Mouse (Mus musculus) liver, embryonic 15.5 days (tissue): ENCODE measurements around the gene Stx16. TPM values are rescaled to one million over a fixed set of nuclear protein-coding genes. Genes with fewer than 3 reads are reported as not detected.

Source experiments
- ATAC-seq: fragments of 200-750 bp; cut with Nextera tagmentation; 2 replicates; pipeline ENCODE4 v1.8.0; 2017; ENCODE audit warnings: moderate number of reproducible peaks, mild to moderate bottlenecking, moderate library complexity; ENCODE audit not compliant: insufficient read depth
- H3K27ac ChIP-seq: fragments of 300-500 bp; sonication (generic); replicated peaks from 2 replicates; pipeline ENCODE4 v1.5.1; 2015; ENCODE audit warnings: mild to moderate bottlenecking, inconsistent platforms
- H3K27me3 ChIP-seq: fragments of 300-500 bp; sonication (generic); 2 replicates; pipeline ENCODE4 v1.6.1; 2015; ENCODE audit warnings: mild to moderate bottlenecking, inconsistent platforms
- H3K36me3 ChIP-seq: fragments of 300-500 bp; sonication (generic); replicated peaks from 2 replicates; pipeline ENCODE4 v1.6.1; 2015; ENCODE audit warnings: moderate library complexity, mild to moderate bottlenecking, inconsistent platforms
- H3K4me1 ChIP-seq: fragments of 300-500 bp; sonication (generic); replicated peaks from 2 replicates; pipeline ENCODE4 v1.6.1; 2015; ENCODE audit warnings: inconsistent platforms
- H3K4me2 ChIP-seq: fragments of 300-500 bp; sonication (generic); 2 replicates; pipeline ENCODE4 v1.6.1; 2015; ENCODE audit warnings: moderate library complexity, mild to moderate bottlenecking, inconsistent platforms
- H3K4me3 ChIP-seq: fragments of 300-500 bp; sonication (generic); replicated peaks from 2 replicates; pipeline ENCODE4 v1.5.1; 2015; ENCODE audit warnings: mild to moderate bottlenecking, inconsistent platforms
- H3K9ac ChIP-seq: fragments of 300-500 bp; sonication (generic); 2 replicates; pipeline ENCODE4 v1.6.1; 2015; ENCODE audit warnings: moderate library complexity, mild to moderate bottlenecking, inconsistent platforms
- H3K9me3 ChIP-seq: fragments of 300-500 bp; sonication (generic); replicated peaks from 2 replicates; pipeline ENCODE4 v1.6.1; 2016; ENCODE audit warnings: inconsistent platforms
- WGBS: fragments of 180-500 bp; shearing (Covaris S2); methylation state at CpG from one replicate; pipeline ENCODE4 v1.1.7; 2015; ENCODE audit warnings: mixed read lengths; ENCODE audit not compliant: insufficient replicate concordance; 5-methylcytosine and 5-hydroxymethylcytosine counted together
- polyA plus RNA-seq: library from polyadenylated mRNA; unstranded; fragments of >200 nt; fragmentation: Nextera tagmentation; extraction: Ambion mirVana; gene quantifications from 2 replicates; pipeline ENCODE4 v1.2.1, GENCODE M21; 2015

Stx16 gene
- 2.7 and 3.1 TPM in 2 replicates for polyA plus RNA-seq

DNA sequence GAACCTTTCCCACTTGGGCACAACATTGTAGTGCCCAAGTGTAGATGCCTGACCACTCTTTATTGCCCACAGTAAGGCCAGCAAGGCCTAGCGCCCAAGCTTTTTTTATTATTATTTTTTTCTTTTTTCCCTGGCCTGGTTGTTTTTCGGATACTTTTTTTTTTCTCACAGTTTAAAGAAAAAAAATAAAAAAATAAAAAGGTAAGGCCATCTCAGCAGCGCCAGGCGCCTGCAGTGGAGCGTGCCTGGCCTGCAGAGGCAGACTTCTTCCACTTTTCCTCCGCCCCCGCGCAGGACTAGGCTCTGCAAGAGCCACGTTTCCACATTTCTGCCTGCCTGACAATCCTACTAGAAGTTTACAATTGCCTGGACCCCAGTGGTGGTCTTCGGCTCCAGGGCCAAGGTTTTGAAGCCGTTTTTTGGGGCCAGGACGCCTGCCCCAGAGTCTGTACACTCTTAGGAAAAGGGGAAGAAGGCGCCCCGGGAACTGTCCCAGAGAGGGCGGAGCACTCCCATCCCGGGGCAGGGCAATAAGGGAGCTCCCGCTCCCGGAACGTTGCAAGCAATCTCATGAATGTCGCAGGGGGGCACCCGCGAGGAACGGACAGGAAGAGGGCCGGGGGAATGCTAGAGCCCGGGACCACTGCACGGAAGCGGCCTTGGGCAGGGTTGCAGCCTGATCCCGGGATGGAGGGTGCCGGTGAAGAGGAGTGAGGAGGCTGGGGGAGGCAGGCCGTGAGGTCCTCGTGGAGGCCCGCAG, at the start of gene Stx16:
Gene Stx16, plus strand, starts transcription at position 636 of the 760 bp plus-strand sequence.
- Histone ChIP-seq H3K4me3 (peak within 1 kb of the TSS; percentile 85), H3K27ac (peak within 1 kb of the TSS; percentile 83), H3K9me3 (no peaks in the 10 kb centered on the region), H3K9ac (peak within 1 kb of the TSS; percentile 82), H3K4me1 (peaks cover 42% of the 10 kb centered on the region), H3K36me3 (no peaks in the 10 kb centered on the region), H3K27me3 (peaks cover 6% of the 10 kb centered on the region), H3K4me2 (peak within 1 kb of the TSS; percentile 90)
- peak; percentile 92 for ATAC-seq
- 2% methylated on average over 32 of the region's 32 CpGs for WGBS

- no peak overlapping the region for H3K9ac ChIP-seq
- no peaks in the 10 kb centered on the region for H3K9me3 ChIP-seq
- 56% methylated on average over 4 of the region's 4 CpGs for WGBS
- peaks cover under 1% of the 10 kb centered on the region; the same call in 1 of the 2 replicates for H3K4me1 ChIP-seq
- H3K4me2 ChIP-seq, result no peak overlapping the region
- no peak for ATAC-seq
- H3K27me3 ChIP-seq, result no peaks in the 10 kb centered on the region
- H3K4me3 ChIP-seq, result no peak overlapping the region
- H3K36me3 ChIP-seq, result no peaks in the 10 kb centered on the region
- no peak overlapping the region for H3K27ac ChIP-seq
These were observed 49.7 kb upstream of the Stx16 start for GRCm38 (mm10) chr2:174026406-174026805.

DNA sequence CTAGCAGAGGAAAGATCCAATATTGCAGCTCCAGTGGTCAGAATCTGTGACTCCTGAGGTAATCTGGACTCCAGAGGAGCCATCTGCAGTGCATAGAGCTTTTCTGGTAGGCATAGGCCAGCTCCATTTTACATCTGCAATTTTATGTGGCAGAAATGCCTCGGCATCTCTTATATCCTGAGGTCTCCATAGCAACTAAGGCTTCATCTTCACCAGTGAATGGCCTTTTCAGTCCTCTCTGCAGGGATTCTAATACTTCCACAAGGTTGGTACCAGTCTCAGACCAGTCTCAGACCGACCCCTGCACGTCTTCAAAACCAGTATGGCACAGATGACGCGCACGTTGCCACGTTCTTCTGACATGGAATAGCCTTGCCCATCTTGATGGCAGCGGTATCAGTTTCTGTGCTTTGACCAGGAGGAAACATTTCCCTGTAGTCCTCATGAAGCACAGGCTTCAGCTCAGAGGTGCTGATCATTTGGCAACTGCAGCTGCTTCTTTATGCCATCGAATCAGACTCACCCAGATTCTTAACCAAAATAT, 42.8 kb upstream of the Stx16 start:
- no peak overlapping the region for H3K9ac ChIP-seq
- H3K4me3 ChIP-seq, result no peak overlapping the region
- no peak overlapping the region for H3K27ac ChIP-seq
- H3K36me3 ChIP-seq, result no peaks in the 10 kb centered on the region
- ATAC-seq, result no peak
- H3K27me3 ChIP-seq, result no peaks in the 10 kb centered on the region
- H3K4me2 ChIP-seq, result no peak overlapping the region
- H3K9me3 ChIP-seq, result no peaks in the 10 kb centered on the region
- WGBS, result 69% methylated on average over 9 of the region's 9 CpGs
- H3K4me1 ChIP-seq, result no peaks in the 10 kb centered on the region

DNA sequence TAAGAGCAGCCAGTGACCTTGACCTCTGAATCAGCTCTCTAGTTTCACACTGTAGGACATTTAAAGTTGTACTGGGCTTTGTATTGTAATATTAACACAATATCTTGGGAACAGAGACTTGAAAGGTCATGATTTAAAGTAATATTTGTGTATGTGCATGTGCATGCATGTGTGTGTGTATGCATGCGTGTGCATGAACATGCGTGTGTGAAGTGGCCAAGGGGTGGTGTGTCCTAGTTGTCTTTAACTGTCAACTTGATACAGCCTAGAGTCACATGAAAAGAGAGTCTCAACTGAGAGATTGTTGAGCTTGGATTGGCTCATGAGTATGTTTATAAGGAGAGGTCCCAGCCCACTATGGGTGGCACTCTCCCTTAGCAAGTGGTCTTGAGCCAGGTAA, 28.5 kb upstream of the Stx16 start:
- ATAC-seq, result no peak
- WGBS, result 93% methylated on average over 2 of the region's 2 CpGs
- H3K4me1 ChIP-seq, result no peaks in the 10 kb centered on the region
- H3K36me3 ChIP-seq, result no peaks in the 10 kb centered on the region
- H3K4me3 ChIP-seq, result no peak overlapping the region
- no peak overlapping the region for H3K27ac ChIP-seq
- H3K9ac ChIP-seq, result no peak overlapping the region
- H3K9me3 ChIP-seq, result no peaks in the 10 kb centered on the region
- no peak overlapping the region for H3K4me2 ChIP-seq
- no peaks in the 10 kb centered on the region for H3K27me3 ChIP-seq

- H3K36me3 ChIP-seq, result no peaks in the 10 kb centered on the region
- no peak overlapping the region for H3K4me3 ChIP-seq
- 24% methylated on average over 4 of the region's 4 CpGs for WGBS
- H3K9ac ChIP-seq, result no peak overlapping the region
- no peak overlapping the region for H3K4me2 ChIP-seq
- no peaks in the 10 kb centered on the region for H3K27me3 ChIP-seq
- no peaks in the 10 kb centered on the region for H3K4me1 ChIP-seq
- no peak; the same call in 1 of the 2 replicates for ATAC-seq
- H3K27ac ChIP-seq, result no peak overlapping the region
- H3K9me3 ChIP-seq, result no peaks in the 10 kb centered on the region
These were observed 26.4 kb upstream of the Stx16 start for GRCm38 (mm10) chr2:174049481-174050338.

DNA sequence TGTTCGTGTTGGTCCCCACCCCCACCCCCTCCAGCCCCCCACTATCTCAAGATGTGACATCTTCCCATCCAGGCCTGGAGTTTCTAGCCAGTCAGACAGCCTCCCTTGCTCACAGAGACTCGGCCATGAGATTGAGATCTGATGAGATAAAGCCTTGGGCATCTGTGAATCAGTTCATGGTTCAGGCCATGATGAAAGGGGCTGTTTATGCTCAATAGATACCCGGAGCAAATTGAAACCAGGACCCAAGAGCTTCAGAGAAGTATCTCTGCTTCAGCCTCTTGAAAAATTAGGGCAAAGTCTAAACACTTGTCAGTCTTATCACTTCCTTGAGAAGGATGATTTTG, 25.8 kb upstream of the Stx16 start:
- Histone ChIP-seq H3K4me3 (no peak overlapping the region), H3K27me3 (no peaks in the 10 kb centered on the region), H3K27ac (no peak overlapping the region), H3K4me2 (no peak overlapping the region), H3K9ac (no peak overlapping the region), H3K4me1 (no peaks in the 10 kb centered on the region), H3K9me3 (no peaks in the 10 kb centered on the region), H3K36me3 (no peaks in the 10 kb centered on the region)
- WGBS, result 10% methylated on average over 3 of the region's 3 CpGs
- ATAC-seq, result no peak

DNA sequence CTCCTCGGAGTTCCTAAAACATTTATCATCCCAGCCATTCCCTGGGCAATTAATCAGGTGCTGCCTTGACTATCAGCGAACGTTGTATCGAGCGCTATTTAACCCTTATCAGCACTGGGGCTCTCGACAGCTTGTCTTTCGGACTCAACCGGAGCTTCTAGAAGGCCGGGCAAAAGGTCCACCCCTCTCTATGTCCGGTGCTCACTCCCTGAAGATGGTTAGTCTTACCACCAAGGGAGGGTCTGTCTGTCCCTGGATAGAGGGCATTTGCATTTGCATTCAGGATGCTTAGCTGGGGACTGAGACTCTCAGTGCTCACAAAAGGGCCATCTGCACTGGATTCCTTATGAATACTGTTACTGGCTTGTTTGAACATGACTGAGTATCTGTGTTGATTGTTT, 25.0 kb upstream of the Stx16 start:
- no peak for ATAC-seq
- H3K9ac ChIP-seq, result no peak overlapping the region
- H3K4me3 ChIP-seq, result no peak overlapping the region
- H3K27me3 ChIP-seq, result no peaks in the 10 kb centered on the region
- H3K9me3 ChIP-seq, result no peaks in the 10 kb centered on the region
- no peaks in the 10 kb centered on the region for H3K4me1 ChIP-seq
- no peak overlapping the region for H3K4me2 ChIP-seq
- no peaks in the 10 kb centered on the region for H3K36me3 ChIP-seq
- H3K27ac ChIP-seq, result no peak overlapping the region
- 21% methylated on average over 10 of the region's 10 CpGs for WGBS

- H3K9ac ChIP-seq, result no peak overlapping the region
- no peak overlapping the region for H3K27ac ChIP-seq
- no peaks in the 10 kb centered on the region for H3K9me3 ChIP-seq
- no peak for ATAC-seq
- no peak overlapping the region for H3K4me3 ChIP-seq
- H3K4me1 ChIP-seq, result no peaks in the 10 kb centered on the region
- WGBS, result 81% methylated on average over 3 of the region's 3 CpGs
- H3K36me3 ChIP-seq, result no peaks in the 10 kb centered on the region
- no peak overlapping the region for H3K4me2 ChIP-seq
- no peaks in the 10 kb centered on the region for H3K27me3 ChIP-seq
These were observed 21.6 kb upstream of the Stx16 start for GRCm38 (mm10) chr2:174054496-174054895.

- H3K4me2 ChIP-seq, result no peak overlapping the region
- no peaks in the 10 kb centered on the region for H3K9me3 ChIP-seq
- no peaks in the 10 kb centered on the region for H3K27me3 ChIP-seq
- no peaks in the 10 kb centered on the region for H3K4me1 ChIP-seq
- no peak for ATAC-seq
- WGBS, result 61% methylated on average over 3 of the region's 3 CpGs
- no peak overlapping the region for H3K4me3 ChIP-seq
- no peaks in the 10 kb centered on the region for H3K36me3 ChIP-seq
- H3K27ac ChIP-seq, result no peak overlapping the region
- no peak overlapping the region for H3K9ac ChIP-seq
These were observed 18.4 kb upstream of the Stx16 start for GRCm38 (mm10) chr2:174057730-174058129.

DNA sequence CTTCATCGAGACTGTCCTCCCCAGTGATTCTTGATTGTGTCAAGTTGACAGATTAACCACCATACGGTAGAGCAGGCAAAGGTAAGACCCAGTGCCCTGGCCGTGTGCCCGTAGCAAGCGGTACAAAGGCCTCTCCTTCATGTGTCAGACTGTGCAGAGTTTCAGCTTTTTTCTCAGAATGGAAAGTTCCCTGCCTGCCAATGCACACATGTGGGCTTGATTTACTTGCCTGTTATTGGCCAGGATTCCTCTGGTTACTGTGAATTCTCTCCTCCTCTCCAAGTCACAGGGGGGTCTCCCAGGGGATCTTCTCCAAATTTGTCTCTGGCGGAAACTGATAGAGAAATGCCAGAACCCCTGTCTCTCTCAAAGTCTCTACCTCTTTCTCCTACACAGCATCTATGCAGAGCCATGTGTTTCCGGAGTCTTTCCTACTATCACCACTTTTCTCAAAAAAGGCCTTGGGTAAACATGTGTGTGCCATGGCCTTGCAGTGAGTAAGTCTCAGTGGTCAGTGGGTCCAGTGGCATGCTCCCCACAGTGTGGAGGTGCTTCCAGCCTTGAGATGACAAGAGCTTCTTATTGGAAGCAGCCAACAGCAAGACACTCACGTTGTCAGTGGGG, 17.7 kb upstream of the Stx16 start:
- ATAC-seq, result no peak
- no peak overlapping the region for H3K27ac ChIP-seq
- H3K36me3 ChIP-seq, result no peaks in the 10 kb centered on the region
- H3K27me3 ChIP-seq, result no peaks in the 10 kb centered on the region
- no peak overlapping the region for H3K9ac ChIP-seq
- H3K4me3 ChIP-seq, result no peak overlapping the region
- no peaks in the 10 kb centered on the region for H3K4me1 ChIP-seq
- WGBS, result 56% methylated on average over 8 of the region's 8 CpGs
- H3K9me3 ChIP-seq, result no peaks in the 10 kb centered on the region
- H3K4me2 ChIP-seq, result no peak overlapping the region
